Mouse (Mus musculus): ENCODE measurements around the gene Vamp1. TPM values are rescaled to one million over a fixed set of nuclear protein-coding genes. Genes with fewer than 3 reads are reported as not detected.
A peak's percentile ranks its signal among the peaks of the same experiment; 100 is the strongest.

Vamp1 gene
- 5.5 and 10.6 TPM in 2 replicates for polyA plus RNA-seq (2014; fragmentation: Nextera tagmentation; extraction: Ambion mirVana)

DNA sequence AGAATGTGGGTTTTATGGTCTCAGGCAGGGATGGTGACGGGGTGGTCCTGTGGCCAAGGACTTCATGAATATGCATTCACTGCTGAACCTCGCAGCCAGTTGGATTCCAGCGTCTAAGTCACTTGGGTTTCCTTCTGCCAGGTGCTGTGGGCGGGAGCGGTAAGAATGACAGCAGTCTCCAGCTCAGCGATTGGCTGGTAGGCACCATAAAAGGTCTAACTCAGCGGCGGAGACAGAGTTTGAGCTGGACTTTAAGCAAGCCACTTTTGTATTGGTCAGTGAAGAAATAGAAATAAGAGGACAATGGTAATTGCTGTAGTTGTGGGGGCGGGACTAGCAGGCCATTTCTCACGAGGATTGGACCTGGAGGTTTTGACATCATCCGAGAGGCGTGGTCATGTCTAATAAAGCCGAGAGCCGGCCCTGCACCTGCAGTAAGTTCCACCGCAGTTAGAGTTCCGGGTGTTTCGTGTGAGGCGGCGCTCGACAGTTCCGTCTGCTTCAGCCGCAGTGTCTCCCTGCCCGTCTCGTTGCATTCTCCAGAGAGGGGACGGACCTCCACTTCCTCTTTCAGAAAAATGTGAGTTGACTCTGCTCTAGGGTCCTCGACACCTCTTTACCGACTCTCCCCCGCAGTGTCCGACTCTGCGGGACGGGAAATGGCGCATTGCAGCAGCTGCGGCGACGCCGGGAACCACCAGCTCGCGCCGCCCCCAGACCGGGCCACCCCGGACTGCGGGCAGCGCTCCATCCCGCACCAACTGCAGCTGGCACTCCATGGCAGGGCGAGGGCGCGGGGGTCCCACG is at the start of gene Vamp1:
Gene Vamp1, plus strand, starts transcription at position 404 of the 807 bp plus-strand sequence.
- H3K27me3 ChIP-seq (ENCODE audit: control insufficient read depth, insufficient read depth, low read length) = peaks cover 4% of the 10 kb centered on the region; the same call in 1 of the 2 replicates
- DNase-seq (peak; percentile 98), ATAC-seq (ENCODE audit: low FRiP score, low TSS enrichment) (peak; percentile 96)
- 0 out of 2 replicates have a peak, but pooled peaks cover 2% of the 10 kb centered on the region for H3K36me3 ChIP-seq (ENCODE audit: control insufficient read depth, insufficient read depth, low read length)
- H3K4me1 ChIP-seq (ENCODE audit: control insufficient read depth, insufficient read depth, low read length) = peaks cover 8% of the 10 kb centered on the region
- peak within 1 kb of the TSS; percentile 95 for H3K4me2 ChIP-seq (ENCODE audit: low read length)
- peak within 1 kb of the TSS; percentile 73 for H3K9ac ChIP-seq (replicated peaks; ENCODE audit: low read length)
- peak within 1 kb of the TSS; percentile 74 for H3K27ac ChIP-seq (replicated peaks; ENCODE audit: low read depth, low read length)
- peak within 1 kb of the TSS; percentile 74 for H3K4me3 ChIP-seq (replicated peaks; ENCODE audit: low read depth, low read length)
- under 1% methylated on average over 48 of the region's 48 CpGs for WGBS
- H3K9me3 ChIP-seq (ENCODE audit: control insufficient read depth, low read length) = no peaks in the 10 kb centered on the region

DNA sequence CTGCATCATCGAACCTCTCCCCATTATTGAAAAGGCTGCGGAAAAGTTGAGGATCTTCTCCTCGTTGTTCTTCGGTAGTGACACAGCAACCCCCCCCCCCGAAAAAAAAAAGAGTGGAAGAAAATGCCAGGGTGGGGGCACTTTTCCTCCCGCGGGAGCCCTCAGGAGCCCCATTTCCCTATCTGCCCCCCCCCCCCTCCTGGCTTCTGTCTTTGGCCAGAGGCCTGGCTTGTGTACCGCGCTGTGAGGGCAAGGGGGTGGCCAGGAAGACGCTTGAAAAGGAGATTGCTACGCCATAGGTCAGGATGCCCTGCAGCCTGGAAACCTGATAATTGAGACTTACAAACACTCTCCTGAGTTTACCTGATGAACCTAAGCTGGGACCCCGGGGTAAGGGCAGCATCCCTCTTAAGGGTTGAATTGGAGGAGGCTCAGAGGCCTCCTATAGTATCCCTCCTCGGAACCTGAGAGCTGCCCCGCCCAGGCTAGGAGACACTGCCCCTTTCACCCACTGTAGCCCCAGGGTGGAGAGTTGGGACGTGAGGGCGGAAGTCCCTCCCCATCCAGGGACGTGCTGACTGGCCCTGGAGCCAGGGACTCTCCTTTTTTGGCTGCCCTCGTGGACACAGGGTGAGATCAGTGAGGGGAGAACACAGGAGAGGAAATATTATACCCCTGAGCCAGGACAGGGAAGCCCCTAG is 49.1 kb upstream of the Vamp1 start, which contains the start of gene Gapdh:
Gene Gapdh, minus strand, starts transcription at position 417 of the 701 bp plus-strand sequence.
- no peak for ATAC-seq (ENCODE audit: low FRiP score, low TSS enrichment)
- peak within 1 kb of the TSS; percentile 80 for H3K4me3 ChIP-seq (replicated peaks; ENCODE audit: low read depth, low read length)
- H3K27ac ChIP-seq (replicated peaks; ENCODE audit: low read depth, low read length) = peak within 1 kb of the TSS; percentile 89
- no peaks in the 10 kb centered on the region for H3K27me3 ChIP-seq (ENCODE audit: control insufficient read depth, insufficient read depth, low read length)
- peak; percentile 69 for DNase-seq
- H3K4me2 ChIP-seq (ENCODE audit: low read length) = peak within 1 kb of the TSS; percentile 79
- H3K4me1 ChIP-seq (ENCODE audit: control insufficient read depth, insufficient read depth, low read length) = peaks cover 27% of the 10 kb centered on the region
- H3K36me3 ChIP-seq (ENCODE audit: control insufficient read depth, insufficient read depth, low read length) = peaks cover 61% of the 10 kb centered on the region
- WGBS = 1% methylated on average over 18 of the region's 18 CpGs
- H3K9me3 ChIP-seq (ENCODE audit: control insufficient read depth, low read length) = no peaks in the 10 kb centered on the region
- H3K9ac ChIP-seq (replicated peaks; ENCODE audit: low read length) = peak within 1 kb of the TSS; percentile 91

DNA sequence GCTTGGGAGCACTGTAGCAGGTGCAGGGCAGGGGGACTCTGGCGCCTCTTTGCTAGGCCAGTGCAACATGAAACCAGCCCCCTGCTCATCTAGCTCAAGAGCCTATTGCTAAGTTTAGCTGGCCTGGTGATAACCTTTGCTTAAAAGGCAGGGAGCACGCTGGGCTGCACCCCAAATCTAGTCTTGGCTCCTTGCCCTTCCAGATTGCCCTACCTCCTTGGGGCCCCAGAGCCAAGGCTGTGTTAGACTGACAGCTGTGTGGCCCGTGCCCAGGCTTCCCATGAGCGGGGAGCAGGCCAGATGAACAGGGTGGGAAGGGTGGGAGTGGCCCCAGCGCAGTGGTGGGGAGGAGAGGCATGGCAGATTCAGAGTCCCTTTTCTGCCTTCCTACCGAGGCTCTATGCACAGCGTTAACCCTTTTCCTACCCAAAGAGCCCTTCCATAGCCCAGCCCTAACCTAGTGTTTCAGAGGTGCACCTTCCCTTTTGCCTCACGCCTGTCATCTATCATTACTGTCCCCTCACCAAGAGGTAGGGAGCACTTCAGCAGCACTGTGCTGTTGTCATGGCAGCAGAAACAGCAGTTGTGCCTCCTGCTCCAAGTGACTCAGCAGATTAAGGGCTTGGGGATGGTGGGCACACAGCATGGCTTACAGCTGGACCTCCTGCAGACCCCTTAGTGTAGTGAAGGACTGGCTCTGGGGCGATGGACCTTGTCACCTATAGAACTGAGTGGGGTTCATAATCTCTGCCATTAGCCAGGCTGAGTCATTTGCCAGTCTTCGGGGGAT is 48.3 kb upstream of the Vamp1 start:
- 15% methylated on average over 10 of the region's 10 CpGs for WGBS
- no peak overlapping the region; the same call in 1 of the 2 replicates for H3K9ac ChIP-seq (replicated peaks; ENCODE audit: low read length)
- H3K9me3 ChIP-seq (ENCODE audit: control insufficient read depth, low read length) = no peaks in the 10 kb centered on the region
- DNase-seq (peak; percentile 59), ATAC-seq (ENCODE audit: low FRiP score, low TSS enrichment) (no peak)
- peak overlapping the region; percentile 79 for H3K4me2 ChIP-seq (ENCODE audit: low read length)
- H3K27me3 ChIP-seq (ENCODE audit: control insufficient read depth, insufficient read depth, low read length) = no peaks in the 10 kb centered on the region
- H3K27ac ChIP-seq (replicated peaks; ENCODE audit: low read depth, low read length) = peak overlapping the region; percentile 89
- H3K36me3 ChIP-seq (ENCODE audit: control insufficient read depth, insufficient read depth, low read length) = peaks cover 64% of the 10 kb centered on the region
- peak overlapping the region; percentile 80; the same call in 1 of the 2 replicates for H3K4me3 ChIP-seq (replicated peaks; ENCODE audit: low read depth, low read length)
- peaks cover 27% of the 10 kb centered on the region for H3K4me1 ChIP-seq (ENCODE audit: control insufficient read depth, insufficient read depth, low read length)

DNA sequence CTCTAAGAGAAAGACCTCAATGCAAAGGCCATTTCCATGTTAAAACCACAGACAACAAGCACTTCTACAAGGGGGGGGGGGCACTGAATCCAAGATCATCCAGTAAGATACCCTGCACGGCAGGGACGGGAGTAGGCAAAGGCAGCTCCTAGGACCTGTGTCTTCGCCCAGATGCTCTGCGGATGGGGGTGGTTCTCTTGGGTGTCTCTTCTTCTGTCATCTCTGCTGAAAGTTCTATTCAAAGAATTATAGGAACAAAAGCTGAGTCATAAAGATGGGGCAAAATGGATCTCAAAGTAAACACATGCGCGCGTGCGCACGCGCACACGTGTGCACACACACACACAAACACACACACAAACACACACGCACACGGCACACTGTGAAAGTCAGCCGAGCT is 47.3 kb upstream of the Vamp1 start:
- peaks cover 67% of the 10 kb centered on the region for H3K36me3 ChIP-seq (ENCODE audit: control insufficient read depth, insufficient read depth, low read length)

DNA sequence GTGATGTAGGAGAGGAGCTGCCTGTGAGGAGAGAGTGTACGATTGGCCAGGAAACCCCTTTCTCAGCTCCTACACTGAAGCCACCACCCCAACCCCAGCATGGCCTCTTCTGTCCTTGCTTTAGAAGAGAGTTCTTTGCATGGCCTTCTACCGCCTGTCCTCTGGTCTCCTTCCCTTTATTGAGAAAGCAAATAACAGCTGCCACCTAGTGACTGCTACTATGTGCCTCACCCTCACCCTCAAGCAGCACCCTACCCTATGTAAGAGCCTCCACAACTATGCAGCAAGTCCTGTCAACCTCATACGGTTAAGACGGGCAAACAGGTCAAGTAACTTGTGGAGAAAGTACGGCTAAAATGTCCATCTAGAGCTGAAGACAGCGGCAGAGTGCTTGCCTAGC is 45.2 kb upstream of the Vamp1 start:
- H3K9me3 ChIP-seq (ENCODE audit: control insufficient read depth, low read length) = no peaks in the 10 kb centered on the region
- H3K27ac ChIP-seq (replicated peaks; ENCODE audit: low read depth, low read length) = no peak overlapping the region
- no peak for ATAC-seq (ENCODE audit: low FRiP score, low TSS enrichment)
- peaks cover 18% of the 10 kb centered on the region for H3K4me1 ChIP-seq (ENCODE audit: control insufficient read depth, insufficient read depth, low read length)
- no peak overlapping the region for H3K4me2 ChIP-seq (ENCODE audit: low read length)
- H3K27me3 ChIP-seq (ENCODE audit: control insufficient read depth, insufficient read depth, low read length) = no peaks in the 10 kb centered on the region
- H3K36me3 ChIP-seq (ENCODE audit: control insufficient read depth, insufficient read depth, low read length) = peaks cover 79% of the 10 kb centered on the region
- 86% methylated on average over 6 of the region's 6 CpGs for WGBS
- 0 out of 2 replicates have a peak overlapping the region, but pooled peaks have one; percentile 3 for H3K9ac ChIP-seq (replicated peaks; ENCODE audit: low read length)
- no peak for DNase-seq
- no peak overlapping the region for H3K4me3 ChIP-seq (replicated peaks; ENCODE audit: low read depth, low read length)

More for the DNA sequence above, 47.3 kb upstream of the Vamp1 start:
- Histone ChIP-seq H3K27me3 (ENCODE audit: control insufficient read depth, insufficient read depth, low read length) (no peaks in the 10 kb centered on the region), H3K4me2 (ENCODE audit: low read length) (no peak overlapping the region), H3K9me3 (ENCODE audit: control insufficient read depth, low read length) (no peaks in the 10 kb centered on the region), H3K27ac (replicated peaks; ENCODE audit: low read depth, low read length) (no peak overlapping the region), H3K4me3 (replicated peaks; ENCODE audit: low read depth, low read length) (no peak overlapping the region), H3K9ac (replicated peaks; ENCODE audit: low read length) (no peak overlapping the region), H3K4me1 (ENCODE audit: control insufficient read depth, insufficient read depth, low read length) (peaks cover 27% of the 10 kb centered on the region)
- DNase-seq = no peak
- WGBS = 91% methylated on average over 14 of the region's 14 CpGs
- no peak for ATAC-seq (ENCODE audit: low FRiP score, low TSS enrichment)

DNA sequence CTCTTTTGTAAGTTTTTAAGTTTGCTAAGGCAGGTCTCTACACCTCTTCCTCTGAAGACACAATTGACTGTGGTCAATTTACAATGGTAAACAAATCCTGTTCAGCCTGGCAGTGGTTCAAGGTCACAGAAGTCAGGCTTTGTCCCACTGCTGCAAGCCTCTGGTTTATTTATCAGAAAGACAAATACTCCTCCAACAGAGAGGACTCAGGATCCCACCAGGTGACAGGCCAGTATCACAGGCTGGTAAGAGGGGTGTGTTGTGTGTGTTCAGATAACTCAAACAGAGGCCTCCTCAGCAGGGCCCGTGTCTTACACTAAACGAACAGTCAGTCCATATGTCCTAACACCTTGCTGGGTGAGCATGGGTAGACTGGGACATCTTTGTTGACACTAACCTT is 42.9 kb upstream of the Vamp1 start:
- 94% methylated on average over 2 of the region's 2 CpGs for WGBS
- no peak overlapping the region for H3K27ac ChIP-seq (replicated peaks; ENCODE audit: low read depth, low read length)
- H3K27me3 ChIP-seq (ENCODE audit: control insufficient read depth, insufficient read depth, low read length) = no peaks in the 10 kb centered on the region
- H3K9me3 ChIP-seq (ENCODE audit: control insufficient read depth, low read length) = no peaks in the 10 kb centered on the region
- H3K4me3 ChIP-seq (replicated peaks; ENCODE audit: low read depth, low read length) = no peak overlapping the region
- no peak for ATAC-seq (ENCODE audit: low FRiP score, low TSS enrichment)
- H3K36me3 ChIP-seq (ENCODE audit: control insufficient read depth, insufficient read depth, low read length) = peaks cover 99% of the 10 kb centered on the region
- H3K4me1 ChIP-seq (ENCODE audit: control insufficient read depth, insufficient read depth, low read length) = 0 out of 2 replicates have a peak, but pooled peaks cover 3% of the 10 kb centered on the region
- no peak for DNase-seq
- no peak overlapping the region for H3K4me2 ChIP-seq (ENCODE audit: low read length)
- H3K9ac ChIP-seq (replicated peaks; ENCODE audit: low read length) = no peak overlapping the region

DNA sequence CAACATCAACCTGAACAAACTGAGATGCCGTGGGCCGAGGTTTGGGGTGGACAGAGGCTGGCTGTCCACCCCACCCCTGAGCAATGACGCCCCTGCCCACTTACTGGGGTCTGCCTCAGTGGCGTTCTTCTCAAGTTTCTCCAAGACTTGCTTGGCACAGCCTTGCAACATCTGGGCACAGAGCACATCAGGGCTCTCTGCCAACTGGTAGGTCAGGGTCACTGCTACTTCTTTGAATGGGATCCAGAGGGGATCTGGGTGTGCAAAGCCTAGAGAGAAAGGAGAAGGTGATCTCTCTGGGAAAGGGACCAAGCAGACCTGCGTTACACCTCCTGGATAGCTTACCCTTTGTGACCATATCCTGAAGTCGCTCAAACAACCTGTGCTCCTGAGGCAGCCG is 42.1 kb upstream of the Vamp1 start:
- Histone ChIP-seq H3K27ac (replicated peaks; ENCODE audit: low read depth, low read length) (no peak overlapping the region), H3K4me2 (ENCODE audit: low read length) (no peak overlapping the region), H3K36me3 (ENCODE audit: control insufficient read depth, insufficient read depth, low read length) (peaks cover 99% of the 10 kb centered on the region), H3K4me3 (replicated peaks; ENCODE audit: low read depth, low read length) (no peak overlapping the region), H3K9ac (replicated peaks; ENCODE audit: low read length) (no peak overlapping the region), H3K27me3 (ENCODE audit: control insufficient read depth, insufficient read depth, low read length) (no peaks in the 10 kb centered on the region), H3K9me3 (ENCODE audit: control insufficient read depth, low read length) (no peaks in the 10 kb centered on the region), H3K4me1 (ENCODE audit: control insufficient read depth, insufficient read depth, low read length) (no peaks in the 10 kb centered on the region)
- ATAC-seq (ENCODE audit: low FRiP score, low TSS enrichment) (no peak), DNase-seq (no peak)
- 93% methylated on average over 7 of the region's 7 CpGs for WGBS

DNA sequence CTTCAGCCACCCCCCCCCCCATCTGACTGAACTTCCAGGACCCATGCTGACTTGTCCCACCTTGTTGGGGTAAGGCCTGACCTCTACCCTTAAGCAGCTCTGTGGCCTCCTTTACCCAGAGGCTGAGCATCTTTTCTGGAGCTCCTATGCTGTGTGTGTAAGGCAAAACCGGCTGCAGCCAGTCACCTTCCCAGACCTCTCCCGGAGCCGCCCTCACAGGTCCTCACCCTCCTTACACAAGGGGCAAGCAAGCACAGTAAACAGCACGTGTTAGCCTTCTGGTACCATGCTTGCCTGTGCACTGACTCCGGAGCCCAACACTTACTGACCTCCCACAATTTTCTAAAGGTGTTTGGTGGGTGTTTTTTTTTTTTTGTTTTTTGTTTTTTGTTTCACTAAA is 39.9 kb upstream of the Vamp1 start:
- no peak for ATAC-seq (ENCODE audit: low FRiP score, low TSS enrichment)
- H3K4me2 ChIP-seq (ENCODE audit: low read length) = no peak overlapping the region
- H3K4me1 ChIP-seq (ENCODE audit: control insufficient read depth, insufficient read depth, low read length) = no peaks in the 10 kb centered on the region
- no peaks in the 10 kb centered on the region for H3K27me3 ChIP-seq (ENCODE audit: control insufficient read depth, insufficient read depth, low read length)
- H3K9me3 ChIP-seq (ENCODE audit: control insufficient read depth, low read length) = no peaks in the 10 kb centered on the region
- 91% methylated on average over 5 of the region's 5 CpGs for WGBS
- no peak for DNase-seq
- no peak overlapping the region for H3K9ac ChIP-seq (replicated peaks; ENCODE audit: low read length)
- no peak overlapping the region for H3K4me3 ChIP-seq (replicated peaks; ENCODE audit: low read depth, low read length)
- peaks cover 98% of the 10 kb centered on the region for H3K36me3 ChIP-seq (ENCODE audit: control insufficient read depth, insufficient read depth, low read length)
- H3K27ac ChIP-seq (replicated peaks; ENCODE audit: low read depth, low read length) = no peak overlapping the region

Measured in midbrain, embryonic 14.5 days (tissue).